Mouse (Mus musculus) bone marrow, adult 2 months (tissue): Measurements from ENCODE around the gene Igsf9. TPM values are rescaled to one million over a fixed set of nuclear protein-coding genes. Genes with fewer than 3 reads are reported as not detected.

Experiments used
- H3K27ac ChIP-seq: fragments of 200-500 bp; 2 replicates; pipeline ENCODE4 v1.5.1; 2012; ENCODE audit warnings: low read depth, mild to moderate bottlenecking, control low read depth, inconsistent platforms, low read length; ENCODE audit not compliant: control insufficient read depth, poor library complexity, insufficient read depth
- H3K4me1 ChIP-seq: fragments of 200-500 bp; 2 replicates; pipeline ENCODE4 v1.6.1; 2011; ENCODE audit warnings: low read length; ENCODE audit not compliant: control insufficient read depth, insufficient read depth
- H3K4me3 ChIP-seq: fragments of 200-500 bp; replicated peaks from 2 replicates; pipeline ENCODE3; 2011; ENCODE audit warnings: mild to moderate bottlenecking, low read depth, low read length, control low read depth; ENCODE audit not compliant: control insufficient read depth
- CTCF ChIP-seq: fragments of 200-500 bp; IDR thresholded peaks from 2 replicates; pipeline ENCODE4 v1.5.1; 2011; ENCODE audit warnings: low read length, control low read depth; ENCODE audit not compliant: control insufficient read depth, insufficient read depth
- POLR2A ChIP-seq: fragments of 200-500 bp; IDR thresholded peaks from 2 replicates; pipeline ENCODE4 v1.6.1; 2011; ENCODE audit warnings: low read depth, mild to moderate bottlenecking, control low read depth, low read length, borderline replicate concordance; ENCODE audit not compliant: control insufficient read depth
- WGBS: fragments of 180-500 bp; shearing (Covaris S2); methylation state at CpG from one replicate; pipeline ENCODE4 v1.1.7; 2018; 5-methylcytosine and 5-hydroxymethylcytosine counted together
- polyA plus RNA-seq: library from polyadenylated mRNA; stranded (reverse); fragments of >200 nt; gene quantifications from 2 replicates; pipeline ENCODE4 v1.2.4, GENCODE M21; 2011; ENCODE audit warnings: low replicate concordance; ENCODE audit not compliant: missing spikeins, insufficient read depth, insufficient read length

Gene Igsf9
- polyA plus RNA-seq, 1 experiment = 3.7 TPM

DNA sequence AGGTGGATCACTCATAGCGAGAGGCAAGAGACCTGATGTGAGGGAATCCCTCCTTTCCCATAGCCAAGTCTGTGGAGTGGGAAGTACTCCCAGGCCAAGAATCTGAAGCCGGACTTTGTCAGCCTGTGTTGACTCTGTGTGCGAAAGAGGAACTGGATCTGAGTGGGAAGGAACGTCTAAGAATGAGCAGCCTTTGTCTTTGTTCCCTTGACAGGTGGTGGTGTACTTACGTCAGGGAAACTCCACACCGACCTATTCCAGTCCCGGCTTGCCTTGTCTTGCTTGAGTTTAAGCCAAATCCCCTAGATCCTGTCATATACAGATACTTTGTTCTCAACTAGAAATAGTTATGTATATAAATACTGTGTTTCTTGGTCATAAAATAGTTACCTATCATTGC lies 40.9 kb downstream of the Igsf9 start:
- no peak overlapping the region for H3K4me3 ChIP-seq
- TF ChIP-seq POLR2A (no peak), CTCF (no peak)
- peaks cover 4% of the 10 kb centered on the region; the same call in 1 of the 2 replicates for H3K4me1 ChIP-seq
- 18% methylated on average over 7 of the region's 7 CpGs for WGBS
- no peak overlapping the region for H3K27ac ChIP-seq

DNA sequence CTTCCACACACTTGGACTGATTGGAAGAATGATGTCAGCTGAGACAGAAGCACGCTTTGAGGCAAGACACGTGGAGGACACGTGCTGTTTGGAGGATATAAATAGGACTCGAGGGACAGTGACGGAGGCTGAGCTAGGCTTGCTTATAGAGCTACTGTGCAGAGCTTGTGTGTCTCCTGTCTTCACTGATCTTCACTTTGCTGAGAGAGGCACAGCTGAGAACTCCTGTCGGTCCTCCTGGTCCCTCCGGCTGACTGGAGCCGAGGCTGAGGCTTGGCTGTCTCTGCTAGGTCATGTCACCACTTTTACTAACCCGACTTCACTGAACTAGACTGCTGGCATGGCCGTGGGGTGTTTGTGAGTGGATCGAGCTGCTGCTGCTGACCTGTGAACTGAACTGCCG lies 42.1 kb downstream of the Igsf9 start:
- H3K27ac ChIP-seq = no peak overlapping the region
- TF ChIP-seq CTCF (no peak), POLR2A (no peak)
- no peak overlapping the region for H3K4me3 ChIP-seq
- 61% methylated on average over 12 of the region's 12 CpGs for WGBS
- peaks cover 4% of the 10 kb centered on the region; the same call in 1 of the 2 replicates for H3K4me1 ChIP-seq

DNA sequence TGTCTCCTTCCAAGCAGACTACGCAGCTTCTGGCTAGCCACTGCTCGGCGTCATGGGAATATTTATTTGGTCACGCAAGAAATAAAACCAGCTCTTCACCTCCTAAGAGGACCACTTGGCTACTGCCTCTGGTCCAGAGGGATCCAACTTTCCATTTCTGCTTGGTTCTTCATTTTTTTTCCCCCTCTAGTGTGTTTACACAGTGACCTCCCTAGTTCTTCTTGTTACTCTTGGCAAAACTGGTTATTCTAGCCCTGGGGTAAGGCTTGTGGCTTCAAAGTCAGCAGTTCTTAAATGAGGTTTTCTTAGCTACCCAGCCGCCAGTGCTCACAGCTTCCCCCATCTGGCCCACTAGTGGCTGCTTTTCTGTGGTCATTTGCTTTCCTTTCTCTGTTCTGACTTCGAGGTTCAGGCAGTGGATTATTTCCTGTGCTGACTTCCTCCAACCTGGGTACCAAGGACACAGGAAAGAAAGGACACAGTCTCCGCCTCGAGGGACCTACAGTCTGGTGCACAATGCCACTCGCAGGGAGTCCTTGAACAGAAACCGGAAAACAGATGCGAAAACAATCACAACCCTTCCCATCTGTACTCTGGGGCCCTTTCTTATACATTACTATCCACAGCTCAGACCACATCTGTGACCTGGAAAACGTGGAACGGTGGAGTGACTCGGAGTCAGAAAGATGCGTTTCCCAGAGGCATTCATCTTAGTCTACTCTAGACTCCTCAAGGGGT lies 43.6 kb downstream of the Igsf9 start:
- TF ChIP-seq POLR2A (no peak), CTCF (peak; percentile 34; the same call in 1 of the 2 replicates)
- Histone ChIP-seq H3K27ac (no peak overlapping the region; the same call in 1 of the 2 replicates), H3K4me1 (peaks cover 4% of the 10 kb centered on the region; the same call in 1 of the 2 replicates), H3K4me3 (peak overlapping the region; percentile 41)
- WGBS = 4% methylated on average over 15 of the region's 15 CpGs

DNA sequence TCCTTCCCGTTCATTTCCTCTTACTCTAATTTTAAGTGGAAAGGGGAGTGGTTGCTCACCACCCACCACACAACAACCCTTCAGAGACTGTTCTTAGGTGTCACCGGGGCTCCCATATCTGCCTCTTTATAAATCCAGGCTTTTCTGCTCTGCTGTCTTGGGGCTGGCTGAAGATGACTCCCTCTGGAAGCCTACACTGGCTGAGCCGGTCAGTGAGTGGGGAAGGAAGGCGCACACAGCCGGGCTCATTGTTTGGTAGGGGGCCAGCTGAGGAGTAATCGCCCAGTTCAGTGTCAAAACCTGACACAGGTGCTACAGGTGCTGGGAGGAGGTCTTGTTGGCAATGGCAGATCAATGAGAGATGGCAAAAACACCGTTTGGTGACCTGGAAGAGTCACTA lies 44.4 kb downstream of the Igsf9 start:
- no peak for TF ChIP-seq POLR2A
- no peak for TF ChIP-seq CTCF
- Histone ChIP-seq H3K4me1 (peaks cover 8% of the 10 kb centered on the region; the same call in 1 of the 2 replicates), H3K4me3 (no peak overlapping the region), H3K27ac (peak overlapping the region; percentile 10; the same call in 1 of the 2 replicates)
- 6% methylated on average over 7 of the region's 7 CpGs for WGBS

DNA sequence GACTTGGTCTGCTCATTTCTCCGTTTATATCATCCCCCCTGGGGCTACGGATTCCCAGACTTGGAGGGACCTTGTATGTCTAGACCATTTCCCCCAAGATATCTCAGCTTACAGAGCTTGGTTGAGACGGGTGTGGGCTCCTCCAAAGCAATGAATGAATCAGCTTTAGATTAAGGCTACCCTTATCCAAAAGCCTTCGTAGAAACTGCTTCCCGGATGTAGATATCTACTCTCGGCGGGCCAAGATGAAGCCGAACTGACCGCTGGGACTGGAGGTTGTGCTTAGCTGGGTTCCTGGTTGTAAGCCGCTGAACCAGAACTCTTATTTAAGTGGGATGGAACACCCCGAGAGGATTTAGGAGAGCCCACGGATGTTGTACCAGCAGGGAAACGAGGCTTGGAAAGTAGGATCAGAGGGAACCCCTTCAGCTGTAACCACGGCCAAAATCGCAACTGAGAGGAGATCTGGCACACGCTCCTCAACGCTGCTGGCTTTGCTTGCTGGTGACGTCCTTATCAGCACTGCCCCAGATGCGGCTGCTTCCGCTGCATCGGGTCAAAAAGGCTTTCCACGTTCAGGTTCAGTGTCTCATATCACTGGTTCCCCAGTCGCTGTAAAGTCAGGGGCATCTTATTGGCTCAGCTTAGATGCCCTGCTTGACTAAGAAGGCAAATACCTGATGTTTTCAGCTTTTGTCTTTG lies 44.9 kb downstream of the Igsf9 start:
- 2% methylated on average over 23 of the region's 23 CpGs for WGBS
- TF ChIP-seq CTCF = no peak
- TF ChIP-seq POLR2A = no peak
- peak overlapping the region; percentile 61; the same call in 1 of the 2 replicates for H3K27ac ChIP-seq
- H3K4me1 ChIP-seq = peaks cover 6% of the 10 kb centered on the region; the same call in 1 of the 2 replicates
- peak overlapping the region; percentile 7 for H3K4me3 ChIP-seq

DNA sequence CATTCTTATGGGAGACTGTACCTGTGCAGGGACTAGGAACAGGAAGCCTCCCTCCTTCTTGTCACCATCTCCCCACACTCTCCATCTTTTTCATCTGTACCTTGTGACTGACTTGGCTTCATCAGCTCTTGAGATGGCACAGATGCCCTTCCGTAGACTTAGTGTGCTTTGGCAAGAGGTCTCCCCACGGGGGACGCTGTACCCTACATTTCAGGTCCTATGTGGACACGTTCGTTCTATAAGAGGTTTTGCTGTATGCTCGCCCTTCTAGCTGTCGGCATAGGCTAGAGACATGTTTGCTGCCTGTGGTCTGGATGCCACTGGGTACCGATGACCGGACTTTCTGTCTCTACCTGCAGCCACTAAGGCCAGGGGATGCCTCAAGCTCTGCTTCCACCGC lies 45.8 kb downstream of the Igsf9 start:
- Histone ChIP-seq H3K4me3 (no peak overlapping the region), H3K4me1 (peaks cover 6% of the 10 kb centered on the region; the same call in 1 of the 2 replicates), H3K27ac (no peak overlapping the region)
- 83% methylated on average over 10 of the region's 10 CpGs for WGBS
- no peak for TF ChIP-seq CTCF
- TF ChIP-seq POLR2A = no peak

DNA sequence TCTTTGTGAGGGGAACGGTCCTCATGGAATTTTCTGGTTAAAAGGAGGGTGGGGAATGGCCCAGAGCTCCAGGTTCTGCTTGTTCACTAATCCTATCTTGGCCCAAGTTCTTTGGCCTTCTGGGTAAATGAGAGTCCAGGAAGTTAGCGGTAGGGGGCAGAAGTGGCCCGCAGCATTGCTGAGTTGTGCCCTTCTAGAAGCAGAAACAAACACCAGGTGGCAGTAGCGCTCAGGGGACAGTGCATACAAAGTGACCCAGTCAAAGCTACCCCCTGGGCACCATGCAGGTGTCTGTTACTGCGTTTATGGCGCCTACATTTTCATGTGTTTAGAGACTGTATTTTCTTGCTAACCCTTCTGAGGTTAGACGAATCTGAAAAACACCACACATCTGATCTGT lies 47.1 kb downstream of the Igsf9 start:
- H3K4me1 ChIP-seq = peaks cover 6% of the 10 kb centered on the region; the same call in 1 of the 2 replicates
- TF ChIP-seq CTCF (peak; percentile 100), POLR2A (no peak)
- WGBS = 6% methylated on average over 7 of the region's 7 CpGs
- H3K27ac ChIP-seq = no peak overlapping the region
- H3K4me3 ChIP-seq = no peak overlapping the region

DNA sequence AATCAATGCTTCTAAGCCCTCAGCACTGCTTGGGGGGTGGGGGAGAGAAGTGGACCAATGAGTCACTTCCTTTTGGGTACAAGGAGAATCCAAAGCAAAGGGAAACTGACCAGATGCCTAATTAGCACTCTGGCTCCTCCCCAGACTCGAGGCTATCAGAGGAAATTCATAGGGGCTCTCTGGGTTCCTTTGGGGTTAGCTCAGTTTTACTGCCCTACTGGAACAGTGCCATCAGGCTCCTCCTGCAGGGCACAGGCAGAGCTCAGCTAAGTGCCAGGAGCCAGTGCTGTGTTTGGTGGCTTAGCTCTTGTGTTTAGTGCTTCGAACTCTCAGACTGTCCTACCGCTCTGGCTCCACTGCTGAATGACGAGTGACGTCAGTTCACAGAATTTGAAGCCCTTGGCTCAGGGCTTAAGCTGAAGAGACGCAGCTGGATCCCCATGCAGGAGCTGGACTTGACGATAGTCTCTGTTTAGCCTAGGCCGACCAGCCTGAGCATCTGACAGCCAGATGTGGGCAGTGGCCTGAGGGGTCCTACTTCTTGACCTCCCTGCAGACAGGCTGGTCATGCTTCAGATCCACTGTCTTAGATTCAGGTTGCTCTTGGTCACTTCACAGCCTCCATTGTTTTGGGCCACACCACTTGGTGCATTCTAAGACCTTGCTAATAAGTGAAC lies 49.1 kb downstream of the Igsf9 start:
- no peak overlapping the region for H3K4me3 ChIP-seq
- WGBS = 32% methylated on average over 8 of the region's 8 CpGs
- peaks cover 5% of the 10 kb centered on the region; the same call in 1 of the 2 replicates for H3K4me1 ChIP-seq
- H3K27ac ChIP-seq = peak overlapping the region; percentile 33; the same call in 1 of the 2 replicates
- TF ChIP-seq POLR2A (no peak), CTCF (no peak)
